Mouse (Mus musculus) bone marrow, adult 2 months (tissue): ENCODE measurements around the gene Rimbp3.

Experiments
- CTCF ChIP-seq: fragments of 200-500 bp; IDR thresholded peaks from 2 replicates; pipeline ENCODE4 v1.5.1; 2011; ENCODE audit warnings: low read length, control low read depth; ENCODE audit not compliant: control insufficient read depth, insufficient read depth
- POLR2A ChIP-seq: fragments of 200-500 bp; IDR thresholded peaks from 2 replicates; pipeline ENCODE4 v1.6.1; 2011; ENCODE audit warnings: low read depth, mild to moderate bottlenecking, control low read depth, low read length, borderline replicate concordance; ENCODE audit not compliant: control insufficient read depth

GRCm38 (mm10) chr16:17239409-17239808 lies 31.0 kb downstream of the Rimbp3 start:
- TF ChIP-seq POLR2A (no peak), CTCF (no peak)
